Mouse (Mus musculus) bone marrow, adult 2 months (tissue): Measurements from ENCODE around the gene Mgl2.

Experiments
- CTCF ChIP-seq: fragments of 200-500 bp; IDR thresholded peaks from 2 replicates; pipeline ENCODE4 v1.5.1; 2011; ENCODE audit warnings: low read length, control low read depth; ENCODE audit not compliant: control insufficient read depth, insufficient read depth
- POLR2A ChIP-seq: fragments of 200-500 bp; IDR thresholded peaks from 2 replicates; pipeline ENCODE4 v1.6.1; 2011; ENCODE audit warnings: low read depth, mild to moderate bottlenecking, control low read depth, low read length, borderline replicate concordance; ENCODE audit not compliant: control insufficient read depth

DNA sequence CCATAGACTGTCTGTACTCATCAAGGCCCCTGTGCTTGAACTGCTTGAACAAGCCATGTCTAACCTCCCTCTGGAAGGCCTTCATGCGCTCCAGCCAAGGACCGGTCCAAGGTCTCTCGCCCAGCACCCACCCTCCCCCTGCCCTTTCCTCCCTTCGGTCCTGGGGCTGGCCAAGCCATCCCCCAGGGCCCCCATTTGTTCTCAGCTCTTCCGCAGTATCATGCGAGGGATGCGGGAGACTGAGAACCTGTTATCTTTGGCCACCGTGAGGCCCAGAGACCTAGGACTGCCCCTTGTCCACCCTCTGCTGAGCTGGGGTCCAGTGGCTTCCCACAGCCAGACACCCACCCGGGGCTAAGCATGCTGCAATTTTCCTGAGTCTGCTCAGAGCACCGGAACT is 9.0 kb downstream of the Mgl2 start:
- no peak for TF ChIP-seq POLR2A
- TF ChIP-seq CTCF, result no peak
